Mouse (Mus musculus): ENCODE results near the gene Mmp24. TPM values are rescaled to one million over a fixed set of nuclear protein-coding genes. Genes with fewer than 3 reads are reported as not detected.

The Mmp24 gene
- polyA plus RNA-seq, 1 experiment: not detected

DNA sequence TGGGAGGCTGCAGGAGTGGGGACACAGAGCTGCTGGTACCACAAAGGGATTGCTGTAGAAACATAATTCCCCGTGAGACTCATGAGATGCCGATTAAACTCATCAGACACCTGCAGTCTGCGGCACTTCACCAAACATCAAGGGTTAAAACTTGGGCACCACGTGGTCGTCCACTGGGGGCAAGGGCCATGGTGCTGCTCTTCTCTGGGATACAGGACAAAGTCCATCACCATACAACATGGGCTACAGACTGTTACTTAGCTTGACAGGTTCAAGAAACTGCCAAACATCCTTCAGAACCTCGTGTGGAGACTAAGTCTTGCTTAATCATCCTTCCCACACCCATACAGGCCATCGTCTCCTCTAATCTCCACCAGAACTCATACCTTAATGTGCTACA lies 85.0 kb downstream of the Mmp24 start:
- no peak for TF ChIP-seq GATA1 (IDR thresholded peaks at IDR 0.05; ENCODE audit: low read length)

- TF ChIP-seq GATA1 (IDR thresholded peaks at IDR 0.05; ENCODE audit: low read length): no peak
Observed at GRCm38 (mm10) chr2:155861581-155861980, 86.4 kb downstream of the Mmp24 start.

- no peak for TF ChIP-seq GATA1 (IDR thresholded peaks at IDR 0.05; ENCODE audit: low read length)
Observed at GRCm38 (mm10) chr2:155862573-155863300, 87.6 kb downstream of the Mmp24 start.

DNA sequence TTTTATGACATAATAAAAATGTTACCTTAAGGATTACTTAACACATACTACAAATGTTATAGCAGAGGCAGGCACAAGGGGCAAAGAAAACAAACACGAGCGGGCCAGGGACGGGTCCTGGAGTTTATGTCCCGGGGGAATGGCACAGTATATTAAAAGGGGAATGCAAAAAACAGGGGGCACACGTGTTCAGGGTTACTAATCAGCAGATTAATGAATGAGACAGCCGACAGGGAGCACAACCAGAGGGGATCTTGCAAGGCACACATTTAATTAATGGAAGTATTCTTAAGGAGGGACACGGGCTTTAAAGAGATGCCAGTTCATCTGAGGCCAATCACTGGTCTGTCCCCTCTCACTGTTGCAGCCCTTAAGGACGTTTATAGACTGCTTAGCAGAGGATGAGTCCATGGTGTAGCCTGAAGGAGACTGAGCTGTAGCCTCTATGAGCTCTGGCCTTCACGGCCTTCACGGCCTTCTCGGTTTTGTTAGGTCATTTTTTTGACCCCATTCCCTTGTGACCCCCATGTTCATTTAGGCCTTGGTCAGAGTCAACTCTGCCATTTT lies 88.2 kb downstream of the Mmp24 start:
- TF ChIP-seq GATA1 (IDR thresholded peaks at IDR 0.05; ENCODE audit: low read length): no peak

Other genes starting within 250 kb of the Mmp24 start
- 17.3 and 20.9 TPM in 2 replicates for gene Gss, start 182.5 kb upstream of the Mmp24 start, polyA plus RNA-seq (2012)
- gene Myh7b, start 164.1 kb upstream of the Mmp24 start, polyA plus RNA-seq (2012): 4.0 and 6.5 TPM in 2 replicates
- gene Trpc4ap, start 83.0 kb upstream of the Mmp24 start, polyA plus RNA-seq (2012): 87.8 and 94.0 TPM in 2 replicates
- 36.5 and 44.1 TPM in 2 replicates for gene Edem2, start 45.9 kb upstream of the Mmp24 start, polyA plus RNA-seq (2012)
- gene Gm17581, start 39.5 kb upstream of the Mmp24 start, polyA plus RNA-seq (2012): not detected in 2 replicates
- 0.06 and 0.15 TPM in 2 replicates for gene Procr, start 24.2 kb upstream of the Mmp24 start, polyA plus RNA-seq (2012)
- 37.2 and 52.9 TPM in 2 replicates for gene BC029722, start 44.1 kb downstream of the Mmp24 start, polyA plus RNA-seq (2012)
- 372 and 373 TPM in 2 replicates for gene Eif6, start 51.6 kb downstream of the Mmp24 start, polyA plus RNA-seq (2012)
- not detected in 2 replicates for gene Fam83c, start 59.5 kb downstream of the Mmp24 start, polyA plus RNA-seq (2012)
- gene Uqcc1, start 155.0 kb downstream of the Mmp24 start, polyA plus RNA-seq (2012): 4.2 and 4.5 TPM in 2 replicates
- not detected in 2 replicates for gene Gm15557, start 165.4 kb downstream of the Mmp24 start, polyA plus RNA-seq (2012)
- gene Gdf5, start 170.0 kb downstream of the Mmp24 start, polyA plus RNA-seq (2012): not detected in 2 replicates
- gene Cep250, start 181.1 kb downstream of the Mmp24 start, polyA plus RNA-seq (2012): 22.1 and 23.5 TPM in 2 replicates
- gene 6430550D23Rik, start 232.6 kb downstream of the Mmp24 start, polyA plus RNA-seq (2012): 0.06 and 0.23 TPM in 2 replicates
- 66.7 and 75.7 TPM in 2 replicates for gene Ergic3, start 232.7 kb downstream of the Mmp24 start, polyA plus RNA-seq (2012)